Comparison of ENCODE assay signal across 16 mouse cellular contexts in the genomic region with DNA sequence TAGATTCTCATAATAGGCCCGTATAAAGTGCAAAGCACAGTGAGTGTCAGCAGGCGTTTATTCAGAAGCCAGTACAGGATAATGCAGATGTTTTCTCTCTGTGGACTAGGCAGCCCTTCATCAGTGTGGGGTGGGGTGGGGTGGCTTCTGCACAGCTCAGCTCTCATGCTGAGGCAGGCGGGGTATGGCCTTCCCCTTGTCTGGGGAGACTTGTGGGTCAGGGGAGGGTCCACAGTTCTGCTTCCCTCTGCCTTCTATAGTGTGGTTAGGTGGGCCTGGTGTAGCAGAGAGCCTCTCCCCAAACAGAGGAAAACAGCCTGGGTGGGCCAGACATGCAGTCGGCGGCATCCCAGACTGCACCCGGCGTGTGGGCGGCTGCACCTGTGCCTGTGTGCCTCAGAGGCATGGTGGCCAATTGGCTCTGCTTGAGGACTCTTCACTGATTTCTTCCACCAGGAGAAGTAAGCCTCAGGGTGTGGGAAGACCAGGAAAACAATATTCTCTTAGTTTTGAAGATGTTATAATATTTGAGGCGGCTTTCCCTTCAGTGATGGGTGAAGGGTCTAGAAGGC. TPM values are rescaled to one million over a fixed set of nuclear protein-coding genes. Genes with fewer than 3 reads are reported as not detected.
DNase-seq lines count a peak whose midpoint lies in the region; ATAC-seq lines count a peak whose summit lies in the region.
"Had no signal": no experiment of that assay in that cellular context is flagged by ENCODE, and none has a peak within 500 bp of the region (broad histone marks: within the 10 kb centered on the region; RNA-seq: fewer than 3 reads in every experiment).

No protein-coding gene starts in this region.

- no peak overlapping the region for H3K4me3 ChIP-seq in heart, embryonic 12.5 days
- no peak overlapping the region for H3K4me3 ChIP-seq in heart, embryonic 11.5 days (ENCODE audit: low read depth, low read length)
- H3K4me3 ChIP-seq: midbrain, embryonic 12.5 days had no signal

- peak; percentile 71 for DNase-seq in brain, adult 2 months (ENCODE audit: low read depth, low spot score)
- DNase-seq in layer of hippocampus, adult 18-20 months (ENCODE audit: low spot score in 2 of 2): peak; percentile 29 to 75
- DNase-seq in left cerebral cortex, postnatal 36 days (ENCODE audit: low spot score in 2 of 2): peak; percentile 38 to 60
- no peak for DNase-seq in cerebellum, postnatal 36 days
- no peak for DNase-seq in embryo, embryonic 9.5 days (ENCODE audit: extremely low spot score)
- DNase-seq in thymus, postnatal 10 days (ENCODE audit: low spot score in 2 of 2): no peak
- DNase-seq: cerebellum, adult 8-10 months; kidney, adult 2 months; kidney, postnatal 4 days; liver; lung, adult 18-20 months; lung, postnatal 4 days; thymus, postnatal 25 days had no signal

- no peaks in the 10 kb centered on the region for H3K36me3 ChIP-seq in heart, embryonic 12.5 days
- no peaks in the 10 kb centered on the region for H3K36me3 ChIP-seq in heart, embryonic 11.5 days (ENCODE audit: control insufficient read depth, insufficient read depth, low read length)
- H3K36me3 ChIP-seq: midbrain, embryonic 12.5 days had no signal

- H3K27ac ChIP-seq in heart, embryonic 12.5 days (ENCODE audit: poor library complexity, severe bottlenecking): no peak overlapping the region
- H3K27ac ChIP-seq in heart, embryonic 11.5 days (ENCODE audit: low read depth, low read length): no peak overlapping the region
- H3K27ac ChIP-seq: midbrain, embryonic 12.5 days had no signal

- H3K4me2 ChIP-seq in heart, embryonic 12.5 days: no peak overlapping the region
- H3K4me2 ChIP-seq in heart, embryonic 11.5 days: no peak overlapping the region
- H3K4me2 ChIP-seq: midbrain, embryonic 12.5 days had no signal

- WGBS in heart, embryonic 12.5 days: 86% methylated on average over 9 of the region's 9 CpGs
- 83% methylated on average over 9 of the region's 9 CpGs for WGBS in heart, embryonic 11.5 days (ENCODE audit: insufficient replicate concordance)

- H3K4me1 ChIP-seq in heart, embryonic 12.5 days (replicated peaks): no peaks in the 10 kb centered on the region
- H3K4me1 ChIP-seq in heart, embryonic 11.5 days (ENCODE audit: control insufficient read depth, insufficient read depth, low read length): no peaks in the 10 kb centered on the region
- H3K4me1 ChIP-seq: midbrain, embryonic 12.5 days had no signal

- H3K27me3 ChIP-seq in heart, embryonic 12.5 days (replicated peaks): 0 out of 2 replicates have a peak, but pooled peaks cover 3% of the 10 kb centered on the region
- no peaks in the 10 kb centered on the region for H3K27me3 ChIP-seq in heart, embryonic 11.5 days (ENCODE audit: control insufficient read depth, insufficient read depth, low read length)
- H3K27me3 ChIP-seq: midbrain, embryonic 12.5 days had no signal

- no peak overlapping the region for H3K9ac ChIP-seq in heart, embryonic 12.5 days
- no peak overlapping the region for H3K9ac ChIP-seq in heart, embryonic 11.5 days (ENCODE audit: low read depth, low read length)
- H3K9ac ChIP-seq: midbrain, embryonic 12.5 days had no signal

- intact Hi-C loops in left cerebral cortex, postnatal 36 days (cut with DNase I): loop anchor here (5.0 kb wide), 1 partner anchor 273 kb away; no protein-coding TSS in a partner anchor

- 0 out of 2 replicates have a peak, but pooled peaks have one; percentile 28 for ATAC-seq in heart, embryonic 12.5 days (ENCODE audit: insufficient number of reproducible peaks, low FRiP score)
- no peak for ATAC-seq in heart, embryonic 11.5 days (replicated peaks; ENCODE audit: insufficient number of reproducible peaks, low FRiP score, low TSS enrichment)

- H3K9me3 ChIP-seq in heart, embryonic 12.5 days (replicated peaks): peaks cover 11% of the 10 kb centered on the region; the same call in 1 of the 2 replicates
- peaks cover 2% of the 10 kb centered on the region; the same call in 1 of the 2 replicates for H3K9me3 ChIP-seq in heart, embryonic 11.5 days (replicated peaks; ENCODE audit: control insufficient read depth, low read length)
- H3K9me3 ChIP-seq: midbrain, embryonic 12.5 days had no signal

RNA-seq across cellular contexts. Expression of a gene that starts 32.5 kb away (rescaled TPM):
- 1.8 and 2.2 TPM in 2 replicates for polyA plus RNA-seq in heart, embryonic 12.5 days (2016; fragmentation: Nextera tagmentation; extraction: Ambion mirVana)
- polyA plus RNA-seq in heart, embryonic 11.5 days (2014; fragmentation: Nextera tagmentation; extraction: Ambion mirVana): 0.89 and 1.5 TPM in 2 replicates
- total RNA-seq in layer of hippocampus, adult 18-20 months (2021): under 1 TPM; 0.74 to 0.77 TPM
- total RNA-seq in left cerebral cortex, postnatal 36 days (2021): 1 to 10 TPM in 1 of 2 experiments, under 1 TPM in 1; 0.72 to 1.1 TPM

Comparison
In these comparisons a context has a peak if more than half of its experiments do, and no peak if none do; other contexts are left out.
1. DNase-seq: peak in brain, adult 2 months (single experiment), layer of hippocampus, adult 18-20 months (2 of 2) and left cerebral cortex, postnatal 36 days (2 of 2); none in cerebellum, postnatal 36 days (0 of 2), embryo, embryonic 9.5 days (single experiment) and thymus, postnatal 10 days (0 of 2).